Mouse (Mus musculus): ENCODE results near the gene Gpr157. TPM values are rescaled to one million over a fixed set of nuclear protein-coding genes. Genes with fewer than 3 reads are reported as not detected.

The Gpr157 gene
- total and polyA plus RNA-seq, 2 experiments from 2014 or later: 0.74 to 5.4 TPM

DNA sequence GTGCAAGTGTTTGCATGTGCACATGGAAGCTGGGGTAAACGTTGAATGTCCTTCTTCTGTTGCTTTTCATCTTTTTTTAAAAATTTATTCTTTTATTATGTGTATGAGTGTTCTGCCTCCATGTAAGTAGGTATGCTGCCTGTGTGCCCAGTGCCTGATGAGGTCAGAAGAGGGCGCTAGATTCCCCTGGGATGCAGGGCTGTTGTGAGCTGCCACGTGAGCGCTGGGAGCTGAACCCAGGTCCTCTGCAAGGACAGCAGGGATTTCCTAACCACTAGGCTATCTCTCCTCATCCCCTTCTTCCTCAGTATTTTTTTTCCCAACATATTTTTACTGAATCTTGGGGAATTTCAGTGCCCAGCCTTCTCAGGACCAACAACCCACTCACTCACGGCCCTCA, 39.2 kb downstream of the Gpr157 start:
- DNase-seq (ENCODE audit: low spot score) (no peak), ATAC-seq (no peak)
- H3K4me2 ChIP-seq (ENCODE audit: low read depth, low read length): no peak overlapping the region
- H3K4me1 ChIP-seq (ENCODE audit: insufficient read depth, low read length): no peaks in the 10 kb centered on the region
- H3K9me3 ChIP-seq (ENCODE audit: low read length): no peaks in the 10 kb centered on the region
- no peaks in the 10 kb centered on the region for H3K27me3 ChIP-seq (ENCODE audit: insufficient read depth, low read length)
- H3K9ac ChIP-seq (replicated peaks; ENCODE audit: low read length): no peak overlapping the region
- TF ChIP-seq CTCF (IDR thresholded peaks at IDR 0.05; ENCODE audit: low read depth): no peak
- H3K27ac ChIP-seq: no peak overlapping the region
- no peaks in the 10 kb centered on the region for H3K36me3 ChIP-seq (ENCODE audit: insufficient read depth, low read length)
- 95% methylated on average over 5 of the region's 5 CpGs for WGBS
- no peak overlapping the region for H3K4me3 ChIP-seq (ENCODE audit: low read length)

DNA sequence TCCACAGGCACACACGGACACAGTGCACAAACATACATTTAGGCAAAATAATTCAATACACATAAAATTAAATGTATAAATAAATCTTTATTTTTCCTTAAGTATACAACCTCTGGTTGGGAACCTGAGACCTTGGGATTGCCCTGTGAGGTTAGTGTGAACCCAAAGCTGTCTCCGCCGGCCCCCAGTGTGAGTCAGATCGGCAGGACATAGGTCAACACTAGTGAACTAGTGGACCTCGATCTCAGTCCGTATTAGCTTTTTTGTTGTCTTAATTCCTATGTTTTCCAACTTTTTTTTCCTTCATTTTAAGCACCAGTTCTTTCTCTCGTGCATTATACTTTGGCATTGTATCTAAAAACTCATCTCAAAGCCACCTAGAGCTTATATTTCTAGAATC, 40.7 kb downstream of the Gpr157 start:
- no peak overlapping the region for H3K27ac ChIP-seq
- ATAC-seq (no peak), DNase-seq (ENCODE audit: low spot score) (no peak)
- no peaks in the 10 kb centered on the region for H3K9me3 ChIP-seq (ENCODE audit: low read length)
- H3K4me3 ChIP-seq (ENCODE audit: low read length): no peak overlapping the region
- 91% methylated on average over 7 of the region's 7 CpGs for WGBS
- no peaks in the 10 kb centered on the region for H3K36me3 ChIP-seq (ENCODE audit: insufficient read depth, low read length)
- no peaks in the 10 kb centered on the region for H3K4me1 ChIP-seq (ENCODE audit: insufficient read depth, low read length)
- H3K27me3 ChIP-seq (ENCODE audit: insufficient read depth, low read length): no peaks in the 10 kb centered on the region
- no peak overlapping the region for H3K4me2 ChIP-seq (ENCODE audit: low read depth, low read length)
- H3K9ac ChIP-seq (replicated peaks; ENCODE audit: low read length): no peak overlapping the region
- no peak for TF ChIP-seq CTCF (IDR thresholded peaks at IDR 0.05; ENCODE audit: low read depth)

DNA sequence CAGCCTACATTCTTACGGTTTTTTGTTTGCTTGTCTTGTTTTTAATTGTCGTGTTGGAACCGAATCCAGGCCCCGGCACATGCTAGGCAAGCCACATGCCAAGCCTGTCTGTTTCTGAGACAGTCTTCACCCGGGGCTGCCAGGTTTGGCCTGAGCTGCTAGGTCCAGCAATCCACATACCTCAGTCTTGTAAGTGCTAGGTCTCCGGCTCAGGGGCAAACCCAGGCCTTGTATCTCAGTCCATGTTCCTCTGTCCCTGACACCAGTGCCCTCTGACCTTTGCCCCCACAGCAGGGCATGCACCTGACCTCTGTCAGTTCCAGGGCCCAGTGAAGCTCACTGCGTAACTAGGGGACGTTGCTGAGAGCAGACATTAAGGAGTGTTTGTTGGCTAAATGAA, 41.4 kb downstream of the Gpr157 start:
- TF ChIP-seq CTCF (IDR thresholded peaks at IDR 0.05; ENCODE audit: low read depth): no peak
- H3K9ac ChIP-seq (replicated peaks; ENCODE audit: low read length): no peak overlapping the region
- 42% methylated on average over 8 of the region's 8 CpGs for WGBS

DNA sequence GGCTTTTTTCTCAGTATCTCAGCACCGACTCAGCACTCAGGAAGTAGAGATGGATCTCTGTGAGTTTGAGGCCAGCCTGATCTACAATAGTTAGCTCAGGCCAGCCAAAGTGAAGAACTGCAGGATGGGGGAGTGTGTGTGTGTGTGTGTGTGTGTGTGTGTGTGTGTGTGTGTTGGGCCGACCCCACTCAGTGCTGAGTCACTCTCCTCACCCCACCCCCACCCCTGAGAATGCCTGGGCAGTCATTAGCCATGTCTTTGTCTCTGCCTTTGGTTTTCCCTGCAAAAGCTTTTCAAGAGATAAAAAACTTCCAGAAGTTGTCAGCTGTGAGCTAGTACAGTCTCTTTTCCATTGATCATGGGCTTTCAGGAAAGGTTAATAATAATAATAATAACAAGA, 43.5 kb downstream of the Gpr157 start:
- no peak for DNase-seq (ENCODE audit: low spot score)
- Histone ChIP-seq H3K9me3 (ENCODE audit: low read length) (no peaks in the 10 kb centered on the region), H3K4me1 (ENCODE audit: insufficient read depth, low read length) (no peaks in the 10 kb centered on the region), H3K27ac (no peak overlapping the region), H3K36me3 (ENCODE audit: insufficient read depth, low read length) (no peaks in the 10 kb centered on the region), H3K9ac (replicated peaks; ENCODE audit: low read length) (no peak overlapping the region), H3K4me2 (ENCODE audit: low read depth, low read length) (no peak overlapping the region), H3K27me3 (ENCODE audit: insufficient read depth, low read length) (no peaks in the 10 kb centered on the region), H3K4me3 (ENCODE audit: low read length) (no peak overlapping the region)
- TF ChIP-seq CTCF (IDR thresholded peaks at IDR 0.05; ENCODE audit: low read depth): no peak
- 43% methylated on average over 2 of the region's 2 CpGs for WGBS
- no peak for ATAC-seq

More for the DNA sequence above, 41.4 kb downstream of the Gpr157 start:
- no peaks in the 10 kb centered on the region for H3K27me3 ChIP-seq (ENCODE audit: insufficient read depth, low read length)
- no peak overlapping the region for H3K4me2 ChIP-seq (ENCODE audit: low read depth, low read length)
- no peaks in the 10 kb centered on the region for H3K4me1 ChIP-seq (ENCODE audit: insufficient read depth, low read length)
- no peaks in the 10 kb centered on the region for H3K9me3 ChIP-seq (ENCODE audit: low read length)
- DNase-seq (ENCODE audit: low spot score) (no peak), ATAC-seq (no peak)
- H3K4me3 ChIP-seq (ENCODE audit: low read length): no peak overlapping the region
- H3K27ac ChIP-seq: no peak overlapping the region
- no peaks in the 10 kb centered on the region for H3K36me3 ChIP-seq (ENCODE audit: insufficient read depth, low read length)

DNA sequence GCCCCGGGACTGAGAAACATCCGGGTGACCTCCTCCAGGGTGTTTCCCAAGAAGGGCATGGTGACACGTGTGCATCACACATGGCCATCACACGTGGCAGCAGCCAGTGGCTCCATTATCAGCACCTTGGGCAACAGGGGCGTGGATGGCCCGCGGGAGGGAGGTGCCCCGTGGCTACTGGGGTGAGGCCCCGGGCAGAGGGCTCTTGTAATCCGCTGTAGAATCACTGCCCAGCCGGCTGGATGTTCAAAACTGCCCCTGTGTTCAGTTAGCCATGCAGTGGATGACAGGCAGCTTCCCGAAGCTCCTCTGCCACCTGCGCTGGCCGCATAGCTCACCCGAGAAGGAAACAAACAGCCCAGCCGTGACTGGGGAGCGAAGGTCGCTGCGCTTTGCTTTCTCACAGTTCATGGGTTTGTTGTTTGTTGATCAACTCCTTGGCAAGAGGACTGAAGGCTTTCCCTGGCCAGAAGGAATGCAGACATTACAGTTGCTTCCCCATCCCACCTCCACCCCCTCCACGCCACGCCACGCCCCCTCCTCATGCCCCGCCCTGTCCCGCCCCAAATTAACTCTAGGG, 45.6 kb downstream of the Gpr157 start:
- no peaks in the 10 kb centered on the region for H3K27me3 ChIP-seq (ENCODE audit: insufficient read depth, low read length)
- DNase-seq (ENCODE audit: low spot score) (no peak), ATAC-seq (no peak)
- H3K9me3 ChIP-seq (ENCODE audit: low read length): no peaks in the 10 kb centered on the region
- no peaks in the 10 kb centered on the region for H3K4me1 ChIP-seq (ENCODE audit: insufficient read depth, low read length)
- peak overlapping the region; percentile 34; the same call in 1 of the 2 replicates for H3K4me2 ChIP-seq (ENCODE audit: low read depth, low read length)
- no peak overlapping the region for H3K4me3 ChIP-seq (ENCODE audit: low read length)
- H3K36me3 ChIP-seq (ENCODE audit: insufficient read depth, low read length): no peaks in the 10 kb centered on the region
- TF ChIP-seq CTCF (IDR thresholded peaks at IDR 0.05; ENCODE audit: low read depth): no peak
- no peak overlapping the region for H3K27ac ChIP-seq
- 24% methylated on average over 24 of the region's 24 CpGs for WGBS
- H3K9ac ChIP-seq (replicated peaks; ENCODE audit: low read length): no peak overlapping the region

DNA sequence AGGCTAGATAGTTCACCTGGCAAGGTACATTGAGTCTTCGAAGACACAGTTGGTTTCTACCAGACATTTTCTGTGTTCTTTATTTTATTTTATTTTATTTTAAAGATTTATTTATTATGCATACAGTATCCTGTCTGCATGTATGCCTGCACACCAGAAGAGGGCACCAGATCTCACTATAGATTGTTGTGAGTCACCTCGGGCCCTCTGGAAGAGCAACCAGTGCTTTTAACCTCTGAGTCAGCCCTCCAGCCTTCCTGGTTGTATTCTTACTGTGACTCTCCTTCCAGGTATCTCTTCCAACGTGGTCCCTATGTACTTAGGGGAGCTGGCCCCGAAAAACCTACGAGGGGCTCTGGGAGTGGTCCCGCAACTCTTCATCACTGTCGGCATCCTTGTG, 48.1 kb downstream of the Gpr157 start:
- Histone ChIP-seq H3K36me3 (ENCODE audit: insufficient read depth, low read length) (no peaks in the 10 kb centered on the region), H3K4me1 (ENCODE audit: insufficient read depth, low read length) (no peaks in the 10 kb centered on the region), H3K4me2 (ENCODE audit: low read depth, low read length) (no peak overlapping the region), H3K27ac (no peak overlapping the region), H3K9ac (replicated peaks; ENCODE audit: low read length) (no peak overlapping the region), H3K4me3 (ENCODE audit: low read length) (no peak overlapping the region), H3K27me3 (ENCODE audit: insufficient read depth, low read length) (no peaks in the 10 kb centered on the region), H3K9me3 (ENCODE audit: low read length) (no peaks in the 10 kb centered on the region)
- 86% methylated on average over 7 of the region's 7 CpGs for WGBS
- no peak for DNase-seq (ENCODE audit: low spot score)
- no peak for TF ChIP-seq CTCF (IDR thresholded peaks at IDR 0.05; ENCODE audit: low read depth)
- ATAC-seq: no peak

DNA sequence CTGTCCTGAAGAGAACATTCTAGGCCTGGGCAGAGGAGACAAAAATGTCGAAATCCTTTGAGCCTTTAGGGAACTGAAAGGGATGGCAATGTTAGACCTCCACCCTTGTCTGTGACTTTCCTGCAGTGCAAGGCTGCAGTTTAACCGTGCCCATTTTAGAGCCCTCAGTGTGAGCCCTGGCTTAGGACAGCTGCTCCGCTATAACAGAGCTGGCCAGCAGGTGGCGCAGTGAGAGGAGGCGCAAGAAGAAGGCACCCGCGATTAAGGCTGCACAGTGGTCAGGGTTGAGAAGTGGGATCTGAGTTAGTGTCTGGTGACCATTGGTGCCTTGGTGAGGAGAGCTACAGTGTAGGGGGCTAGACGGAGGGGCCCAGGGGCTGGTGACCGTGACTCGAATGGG, 49.5 kb downstream of the Gpr157 start:
- no peak overlapping the region for H3K9ac ChIP-seq (replicated peaks; ENCODE audit: low read length)
- ATAC-seq (peak; percentile 57; the same call in 1 of the 2 replicates), DNase-seq (ENCODE audit: low spot score) (peak; percentile 78)
- no peak overlapping the region for H3K27ac ChIP-seq
- no peaks in the 10 kb centered on the region for H3K9me3 ChIP-seq (ENCODE audit: low read length)
- peak; percentile 98 for TF ChIP-seq CTCF (IDR thresholded peaks at IDR 0.05; ENCODE audit: low read depth)
- no peaks in the 10 kb centered on the region for H3K4me1 ChIP-seq (ENCODE audit: insufficient read depth, low read length)
- H3K4me2 ChIP-seq (ENCODE audit: low read depth, low read length): no peak overlapping the region
- 7% methylated on average over 10 of the region's 10 CpGs for WGBS
- H3K27me3 ChIP-seq (ENCODE audit: insufficient read depth, low read length): no peaks in the 10 kb centered on the region
- H3K4me3 ChIP-seq (ENCODE audit: low read length): no peak overlapping the region
- H3K36me3 ChIP-seq (ENCODE audit: insufficient read depth, low read length): no peaks in the 10 kb centered on the region
